Mouse (Mus musculus) kidney, embryonic 16.5 days (tissue): Measurements from ENCODE around the gene Rel. TPM values are rescaled to one million over a fixed set of nuclear protein-coding genes. Genes with fewer than 3 reads are reported as not detected.
"Not testable (repeated sequence)": the region's sequence is repeated elsewhere in the genome, so short reads cannot be mapped to it uniquely, and the experiment has no call there.

Experiments
- ATAC-seq: fragments of 200-750 bp; cut with Nextera tagmentation; 2 replicates; pipeline ENCODE4 v1.8.0; 2017; ENCODE audit warnings: moderate TSS enrichment; ENCODE audit not compliant: low FRiP score, low TSS enrichment
- H3K27ac ChIP-seq: fragments of 300-500 bp; sonication (generic); 2 replicates; pipeline ENCODE4 v1.5.1; 2014; ENCODE audit warnings: low read length
- H3K27me3 ChIP-seq: fragments of 300-500 bp; sonication (generic); 2 replicates; pipeline ENCODE4 v1.6.1; 2014; ENCODE audit warnings: low read length, control low read depth, mixed read lengths; ENCODE audit not compliant: insufficient read depth
- H3K36me3 ChIP-seq: fragments of 300-500 bp; sonication (generic); 2 replicates; pipeline ENCODE4 v1.6.1; 2014; ENCODE audit warnings: low read length, control low read depth, mixed read lengths; ENCODE audit not compliant: insufficient read depth
- H3K4me1 ChIP-seq: fragments of 300-500 bp; sonication (generic); 2 replicates; pipeline ENCODE4 v1.6.1; 2014; ENCODE audit warnings: low read length, control low read depth, mixed read lengths; ENCODE audit not compliant: insufficient read depth
- H3K4me2 ChIP-seq: fragments of 300-500 bp; sonication (generic); replicated peaks from 2 replicates; pipeline ENCODE4 v1.6.1; 2014; ENCODE audit warnings: low read depth, low read length
- H3K4me3 ChIP-seq: fragments of 300-500 bp; sonication (generic); 2 replicates; pipeline ENCODE4 v1.5.1; 2014; ENCODE audit warnings: mild to moderate bottlenecking, low read length
- H3K9ac ChIP-seq: fragments of 300-500 bp; sonication (generic); replicated peaks from 2 replicates; pipeline ENCODE4 v1.6.1; 2014; ENCODE audit warnings: low read length
- H3K9me3 ChIP-seq: fragments of 300-500 bp; sonication (generic); 2 replicates; pipeline ENCODE4 v1.6.1; 2016; ENCODE audit warnings: low read length, control low read depth
- WGBS: fragments of 180-500 bp; shearing (Covaris S2); extraction: QIAGEN DNeasy Blood & Tissue Kit; methylation state at CpG from one replicate; pipeline ENCODE4 v1.1.7; 2014; 5-methylcytosine and 5-hydroxymethylcytosine counted together
- polyA plus RNA-seq: library from polyadenylated mRNA; unstranded; fragments of >200 nt; fragmentation: Nextera tagmentation; extraction: Ambion mirVana; gene quantifications from 2 replicates; pipeline ENCODE4 v1.2.1, GENCODE M21; 2015

The Rel gene
- 0.60 and 0.76 TPM in 2 replicates for polyA plus RNA-seq

GRCm38 (mm10) chr11:23770760-23771506 is at the start of gene Rel:
Rel (minus strand) TSS chr11:23770970.
- peaks cover 5% of the 10 kb centered on the region for H3K4me1 ChIP-seq
- peak within 1 kb of the TSS; percentile 78 for H3K4me2 ChIP-seq
- H3K36me3 ChIP-seq = no peaks in the 10 kb centered on the region
- no peaks in the 10 kb centered on the region for H3K9me3 ChIP-seq
- 0 out of 2 replicates have a peak, but pooled peaks cover 6% of the 10 kb centered on the region for H3K27me3 ChIP-seq
- under 1% methylated on average over 72 of the region's 88 CpGs for WGBS
- peak within 1 kb of the TSS; percentile 79 for H3K9ac ChIP-seq
- peak within 1 kb of the TSS; percentile 72 for H3K4me3 ChIP-seq
- peak; percentile 95 for ATAC-seq
- peak within 1 kb of the TSS; percentile 96 for H3K27ac ChIP-seq

- no peaks in the 10 kb centered on the region for H3K27me3 ChIP-seq
- H3K4me2 ChIP-seq = no peak overlapping the region
- no peak overlapping the region for H3K9ac ChIP-seq
- H3K27ac ChIP-seq = no peak overlapping the region
- H3K4me1 ChIP-seq = no peaks in the 10 kb centered on the region
- H3K4me3 ChIP-seq = no peak overlapping the region
- WGBS = 73% methylated on average over 1 of the region's 1 CpGs
- H3K9me3 ChIP-seq = no peaks in the 10 kb centered on the region
- ATAC-seq = no peak
- H3K36me3 ChIP-seq = no peaks in the 10 kb centered on the region
These were observed 48.0 kb upstream of the Rel start for GRCm38 (mm10) chr11:23818745-23819144.

- Histone ChIP-seq H3K4me1 (no peaks in the 10 kb centered on the region), H3K27ac (no peak overlapping the region)
- no peak for ATAC-seq
These were observed 40.0 kb upstream of the Rel start for GRCm38 (mm10) chr11:23810741-23811140.

GRCm38 (mm10) chr11:23805716-23806115 is 34.9 kb upstream of the Rel start:
- no peaks in the 10 kb centered on the region for H3K36me3 ChIP-seq
- no peaks in the 10 kb centered on the region for H3K4me1 ChIP-seq
- no peak overlapping the region for H3K27ac ChIP-seq
- no peak overlapping the region for H3K4me2 ChIP-seq
- WGBS = 56% methylated on average over 3 of the region's 3 CpGs
- H3K9ac ChIP-seq = no peak overlapping the region
- no peak overlapping the region for H3K4me3 ChIP-seq
- no peaks in the 10 kb centered on the region for H3K27me3 ChIP-seq
- H3K9me3 ChIP-seq = no peaks in the 10 kb centered on the region
- no peak for ATAC-seq

More at GRCm38 (mm10) chr11:23810741-23811140, 40.0 kb upstream of the Rel start:
- Histone ChIP-seq H3K36me3 (no peaks in the 10 kb centered on the region), H3K4me2 (no peak overlapping the region), H3K27me3 (no peaks in the 10 kb centered on the region), H3K9me3 (no peaks in the 10 kb centered on the region), H3K9ac (no peak overlapping the region), H3K4me3 (no peak overlapping the region)
- 52% methylated on average over 2 of the region's 2 CpGs for WGBS

DNA sequence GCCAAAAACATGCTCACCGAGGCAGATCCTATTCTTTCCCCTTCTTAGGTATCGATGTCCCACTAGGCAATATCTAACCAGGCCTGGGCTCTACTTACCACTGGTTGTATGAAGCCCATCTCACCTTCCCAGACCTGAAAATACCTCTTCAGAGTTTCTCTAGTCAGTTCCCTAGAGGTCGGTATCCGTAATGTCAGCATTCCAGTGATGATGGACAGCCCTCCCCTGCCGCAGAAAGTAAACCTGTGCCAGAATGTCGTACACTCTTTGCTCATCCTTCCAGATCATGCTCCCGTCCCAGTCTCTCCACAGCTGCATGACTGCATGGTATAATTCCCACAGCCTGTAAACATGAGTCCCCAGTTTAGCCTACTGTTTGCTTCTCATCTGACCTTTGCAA is 32.4 kb upstream of the Rel start:
- no peak overlapping the region for H3K4me3 ChIP-seq
- no peaks in the 10 kb centered on the region for H3K4me1 ChIP-seq
- ATAC-seq = no peak
- 72% methylated on average over 7 of the region's 7 CpGs for WGBS
- no peaks in the 10 kb centered on the region for H3K27me3 ChIP-seq
- no peak overlapping the region for H3K4me2 ChIP-seq
- no peaks in the 10 kb centered on the region for H3K36me3 ChIP-seq
- no peak overlapping the region for H3K27ac ChIP-seq
- H3K9me3 ChIP-seq = no peaks in the 10 kb centered on the region
- no peak overlapping the region for H3K9ac ChIP-seq

- Histone ChIP-seq H3K27ac (no peak overlapping the region), H3K4me3 (no peak overlapping the region), H3K9ac (no peak overlapping the region), H3K4me1 (no peaks in the 10 kb centered on the region), H3K9me3 (no peaks in the 10 kb centered on the region), H3K36me3 (no peaks in the 10 kb centered on the region), H3K27me3 (no peaks in the 10 kb centered on the region), H3K4me2 (no peak overlapping the region)
- WGBS = 92% methylated on average over 1 of the region's 1 CpGs
- ATAC-seq = no peak
These were observed 31.5 kb upstream of the Rel start for GRCm38 (mm10) chr11:23802256-23802655.

GRCm38 (mm10) chr11:23801851-23802250 is 31.1 kb upstream of the Rel start:
- no peaks in the 10 kb centered on the region for H3K4me1 ChIP-seq
- no peaks in the 10 kb centered on the region for H3K36me3 ChIP-seq
- H3K9ac ChIP-seq = no peak overlapping the region
- no peak for ATAC-seq
- WGBS = 75% methylated on average over 7 of the region's 7 CpGs
- H3K9me3 ChIP-seq = no peaks in the 10 kb centered on the region
- H3K27ac ChIP-seq = no peak overlapping the region
- H3K4me3 ChIP-seq = no peak overlapping the region
- no peak overlapping the region for H3K4me2 ChIP-seq
- no peaks in the 10 kb centered on the region for H3K27me3 ChIP-seq

GRCm38 (mm10) chr11:23783677-23784076 is 12.9 kb upstream of the Rel start:
- WGBS = 81% methylated on average over 5 of the region's 5 CpGs
- not testable (repeated sequence) for H3K9me3 ChIP-seq, H3K27me3 ChIP-seq, H3K9ac ChIP-seq, H3K27ac ChIP-seq, H3K36me3 ChIP-seq, H3K4me3 ChIP-seq, ATAC-seq, H3K4me1 ChIP-seq, H3K4me2 ChIP-seq

GRCm38 (mm10) chr11:23783085-23783484 is 12.3 kb upstream of the Rel start:
- no peak overlapping the region for H3K27ac ChIP-seq

DNA sequence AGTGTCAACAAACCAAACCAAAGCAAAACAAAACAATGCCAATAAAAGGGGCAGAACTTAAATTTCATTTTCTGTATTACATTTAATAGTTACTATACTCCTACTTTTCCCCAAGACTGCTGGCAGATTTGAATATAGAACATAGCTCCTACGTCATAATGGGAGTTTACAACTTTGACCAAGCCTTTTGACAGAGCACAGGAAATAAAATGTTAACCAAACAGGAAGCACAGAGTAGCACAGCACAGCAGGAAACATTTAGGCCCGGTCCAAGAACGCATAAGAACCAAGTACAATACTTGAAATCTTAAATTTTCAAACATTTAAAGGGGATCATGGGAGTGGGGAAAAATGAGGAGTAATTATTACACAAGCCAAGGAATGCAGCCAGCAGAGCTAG is 11.3 kb upstream of the Rel start:
- no peaks in the 10 kb centered on the region for H3K9me3 ChIP-seq
- no peak overlapping the region for H3K4me3 ChIP-seq
- 68% methylated on average over 3 of the region's 3 CpGs for WGBS
- H3K27ac ChIP-seq = no peak overlapping the region
- no peaks in the 10 kb centered on the region for H3K36me3 ChIP-seq
- ATAC-seq = no peak
- no peaks in the 10 kb centered on the region for H3K27me3 ChIP-seq
- no peak overlapping the region for H3K4me2 ChIP-seq
- H3K4me1 ChIP-seq = no peaks in the 10 kb centered on the region
- H3K9ac ChIP-seq = no peak overlapping the region

More at GRCm38 (mm10) chr11:23783085-23783484, 12.3 kb upstream of the Rel start:
- no peak for ATAC-seq
- H3K4me3 ChIP-seq = no peak overlapping the region
- H3K4me2 ChIP-seq = no peak overlapping the region
- no peak overlapping the region for H3K9ac ChIP-seq
- no peaks in the 10 kb centered on the region for H3K9me3 ChIP-seq
- no peaks in the 10 kb centered on the region for H3K36me3 ChIP-seq
- 85% methylated on average over 5 of the region's 5 CpGs for WGBS
- H3K27me3 ChIP-seq = no peaks in the 10 kb centered on the region
- no peaks in the 10 kb centered on the region for H3K4me1 ChIP-seq
